Mouse (Mus musculus) lung, postnatal 0 days (tissue): ENCODE measurements around the gene Col17a1. TPM values are rescaled to one million over a fixed set of nuclear protein-coding genes. Genes with fewer than 3 reads are reported as not detected.

ENCODE experiments used
- ATAC-seq: fragments of 200-750 bp; cut with Nextera tagmentation; 2 replicates; pipeline ENCODE4 v1.8.0; 2017; ENCODE audit warnings: moderate library complexity
- DNase-seq: peaks from one replicate; pipeline ENCODE4 v3.0.0-alpha.2; 2016; ENCODE audit warnings: low spot score
- H3K27ac ChIP-seq: fragments of 300-500 bp; sonication (generic); 2 replicates; pipeline ENCODE4 v1.5.1; 2014; ENCODE audit warnings: antibody characterized with exemption, mild to moderate bottlenecking, low read length, mixed read lengths
- H3K27me3 ChIP-seq: fragments of 300-500 bp; sonication (generic); replicated peaks from 2 replicates; pipeline ENCODE4 v1.6.1; 2014; ENCODE audit warnings: low read length, mixed read lengths; ENCODE audit not compliant: insufficient read depth
- H3K36me3 ChIP-seq: fragments of 300-500 bp; sonication (generic); 2 replicates; pipeline ENCODE4 v1.6.1; 2014; ENCODE audit warnings: low read length, mixed read lengths; ENCODE audit not compliant: insufficient read depth
- H3K4me1 ChIP-seq: fragments of 300-500 bp; sonication (generic); 2 replicates; pipeline ENCODE4 v1.6.1; 2014; ENCODE audit warnings: antibody characterized with exemption, low read depth, low read length, mixed read lengths; ENCODE audit not compliant: insufficient read depth
- H3K4me2 ChIP-seq: fragments of 300-500 bp; sonication (generic); replicated peaks from 2 replicates; pipeline ENCODE4 v1.6.1; 2014; ENCODE audit warnings: low read depth, mild to moderate bottlenecking, low read length, moderate library complexity, mixed read lengths
- H3K4me3 ChIP-seq: fragments of 300-500 bp; sonication (generic); 2 replicates; pipeline ENCODE4 v1.5.1; 2014; ENCODE audit warnings: low read depth, low read length
- H3K9ac ChIP-seq: fragments of 300-500 bp; sonication (generic); replicated peaks from 2 replicates; pipeline ENCODE4 v1.6.1; 2014; ENCODE audit warnings: low read depth, mild to moderate bottlenecking
- H3K9me3 ChIP-seq: fragments of 300-500 bp; sonication (generic); 2 replicates; pipeline ENCODE4 v1.6.1; 2016; ENCODE audit warnings: low read length, mixed read lengths
- CTCF ChIP-seq: IDR thresholded peaks from 2 replicates; pipeline ENCODE4 v1.5.1; 2016; ENCODE audit warnings: antibody characterized with exemption, mild to moderate bottlenecking
- EP300 ChIP-seq: IDR thresholded peaks from 2 replicates; pipeline ENCODE4 v1.6.1; 2016; ENCODE audit warnings: antibody characterized with exemption, mild to moderate bottlenecking, control low read depth
- WGBS: fragments of 180-500 bp; shearing (Covaris S2); extraction: QIAGEN DNeasy Blood & Tissue Kit; methylation state at CpG from one replicate; pipeline ENCODE4 v1.1.7; 2014; 5-methylcytosine and 5-hydroxymethylcytosine counted together
- polyA plus RNA-seq: library from polyadenylated mRNA; unstranded; fragments of >200 nt; fragmentation: Nextera tagmentation; extraction: Ambion mirVana; gene quantifications from 2 replicates; pipeline ENCODE4 v1.2.1, GENCODE M21; 2015

The Col17a1 gene
- polyA plus RNA-seq, 1 experiment from 2014 or later, result 2.5 TPM

GRCm38 (mm10) chr19:47705080-47705771 is 13.3 kb upstream of the Col17a1 start:
- WGBS, result 62% methylated on average over 13 of the region's 13 CpGs
- Histone ChIP-seq H3K4me3 (no peak overlapping the region), H3K4me1 (no peaks in the 10 kb centered on the region), H3K27ac (no peak overlapping the region), H3K27me3 (no peaks in the 10 kb centered on the region), H3K9me3 (no peaks in the 10 kb centered on the region), H3K4me2 (no peak overlapping the region), H3K36me3 (no peaks in the 10 kb centered on the region), H3K9ac (no peak overlapping the region)
- ATAC-seq (no peak), DNase-seq (no peak)
- no peak for TF ChIP-seq EP300

DNA sequence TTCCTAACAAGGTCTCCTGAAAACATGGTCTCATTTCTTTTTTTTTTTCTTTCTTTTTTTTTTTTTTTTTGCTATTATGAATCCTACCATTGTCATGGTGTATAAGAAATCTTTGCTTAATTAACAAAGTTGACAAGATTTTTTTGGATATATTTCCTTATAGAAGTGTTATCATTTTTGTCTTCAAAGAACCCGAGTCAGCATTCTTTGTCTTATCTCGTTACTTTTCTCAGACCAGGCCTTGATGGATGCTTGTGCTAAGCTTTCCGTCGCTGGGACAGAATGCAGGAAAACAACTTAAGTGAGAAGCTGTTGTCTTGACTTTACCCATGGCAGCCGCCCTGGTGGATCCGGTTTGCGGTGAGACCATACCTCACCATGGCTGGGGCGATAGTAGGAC is 8.6 kb upstream of the Col17a1 start:
- no peak overlapping the region for H3K27ac ChIP-seq
- no peak overlapping the region for H3K4me2 ChIP-seq
- ATAC-seq (no peak), DNase-seq (no peak)
- no peaks in the 10 kb centered on the region for H3K36me3 ChIP-seq
- no peak overlapping the region for H3K9ac ChIP-seq
- no peak overlapping the region for H3K4me3 ChIP-seq
- 75% methylated on average over 8 of the region's 8 CpGs for WGBS
- H3K27me3 ChIP-seq, result no peaks in the 10 kb centered on the region
- no peak for TF ChIP-seq EP300
- no peak for TF ChIP-seq CTCF
- no peaks in the 10 kb centered on the region for H3K9me3 ChIP-seq
- no peaks in the 10 kb centered on the region for H3K4me1 ChIP-seq

DNA sequence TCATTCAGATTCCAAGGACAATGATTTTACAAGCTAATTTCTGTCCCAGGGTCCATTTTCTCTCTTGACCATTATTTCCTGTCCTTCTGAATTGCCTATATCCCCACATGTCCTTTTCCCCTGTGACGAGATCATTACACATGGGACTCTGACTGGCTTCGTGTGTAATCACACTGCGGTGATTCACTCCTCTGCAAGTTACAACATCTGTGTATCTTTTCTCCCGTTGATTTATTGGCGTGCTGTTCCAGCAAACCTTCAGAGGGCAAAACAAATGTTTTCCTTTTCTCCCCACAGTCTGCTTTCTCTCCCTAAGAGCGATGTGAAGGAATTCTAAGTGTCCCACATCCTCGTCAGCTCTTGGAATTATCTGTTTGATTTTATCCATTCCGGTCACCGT is 7.8 kb upstream of the Col17a1 start:
- WGBS, result 35% methylated on average over 9 of the region's 9 CpGs
- TF ChIP-seq CTCF (no peak), EP300 (0 out of 2 replicates have a peak, but pooled peaks have one; percentile 19)
- peak; percentile 30; the same call in 1 of the 2 replicates for ATAC-seq
- no peaks in the 10 kb centered on the region for H3K36me3 ChIP-seq
- no peak overlapping the region for H3K9ac ChIP-seq
- no peak overlapping the region for H3K4me2 ChIP-seq
- no peaks in the 10 kb centered on the region for H3K9me3 ChIP-seq
- H3K27ac ChIP-seq, result no peak overlapping the region
- peak; percentile 68 for DNase-seq
- H3K4me3 ChIP-seq, result no peak overlapping the region
- no peaks in the 10 kb centered on the region for H3K4me1 ChIP-seq
- H3K27me3 ChIP-seq, result no peaks in the 10 kb centered on the region

- H3K27ac ChIP-seq, result no peak overlapping the region
- 77% methylated on average over 9 of the region's 9 CpGs for WGBS
- H3K27me3 ChIP-seq, result no peaks in the 10 kb centered on the region
- H3K9me3 ChIP-seq, result no peaks in the 10 kb centered on the region
- H3K4me2 ChIP-seq, result no peak overlapping the region
- no peaks in the 10 kb centered on the region for H3K36me3 ChIP-seq
- ATAC-seq (no peak), DNase-seq (no peak)
- no peaks in the 10 kb centered on the region for H3K4me1 ChIP-seq
- no peak for TF ChIP-seq EP300
- H3K4me3 ChIP-seq, result no peak overlapping the region
- no peak overlapping the region for H3K9ac ChIP-seq
Observed at GRCm38 (mm10) chr19:47698266-47698665, 6.4 kb upstream of the Col17a1 start.

DNA sequence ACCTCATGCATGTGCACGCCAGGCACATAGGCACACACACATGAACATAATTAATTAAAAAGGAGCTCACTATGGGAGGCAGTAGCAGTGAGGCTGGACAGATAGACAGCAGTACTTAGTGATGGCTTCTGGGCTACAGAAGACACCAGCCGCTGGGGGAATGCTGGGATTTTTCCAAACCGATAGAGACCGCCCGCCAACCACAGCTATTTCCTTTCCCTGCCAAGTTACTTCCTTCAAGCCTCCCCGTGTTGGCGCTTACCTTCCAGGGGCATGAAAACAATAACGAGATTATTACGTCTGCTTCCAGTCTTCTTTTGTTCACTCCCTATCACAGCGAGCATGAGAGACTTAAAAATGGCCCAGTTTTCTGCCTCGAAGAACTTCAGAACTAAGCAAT is 5.2 kb upstream of the Col17a1 start:
- WGBS, result 84% methylated on average over 11 of the region's 11 CpGs
- Histone ChIP-seq H3K27ac (no peak overlapping the region), H3K9me3 (no peaks in the 10 kb centered on the region), H3K4me1 (no peaks in the 10 kb centered on the region), H3K27me3 (no peaks in the 10 kb centered on the region), H3K36me3 (no peaks in the 10 kb centered on the region), H3K4me3 (no peak overlapping the region), H3K4me2 (no peak overlapping the region), H3K9ac (no peak overlapping the region)
- TF ChIP-seq CTCF (no peak), EP300 (no peak)
- ATAC-seq (no peak), DNase-seq (no peak)

DNA sequence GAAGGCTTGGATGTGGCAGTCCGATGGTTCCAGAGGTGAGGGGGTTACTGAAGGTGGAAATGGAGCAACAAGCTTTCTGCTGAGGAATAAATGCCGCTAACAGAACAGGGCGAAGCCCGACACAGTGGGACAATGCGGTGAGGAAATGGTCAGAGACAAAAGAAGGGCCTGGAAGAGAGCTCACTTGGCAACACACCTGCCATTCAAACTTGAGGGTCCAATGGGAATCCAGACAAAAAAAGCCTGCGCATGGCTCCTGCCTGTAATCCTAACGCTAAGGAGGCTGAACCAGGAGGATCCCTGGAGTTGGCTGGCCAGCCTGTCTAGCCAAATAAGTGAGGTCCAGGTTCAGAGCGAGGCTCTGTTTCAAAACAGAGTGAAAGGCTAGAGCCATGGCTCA is 4.5 kb upstream of the Col17a1 start:
- Histone ChIP-seq H3K4me3 (no peak overlapping the region), H3K9me3 (no peaks in the 10 kb centered on the region), H3K36me3 (no peaks in the 10 kb centered on the region), H3K4me1 (no peaks in the 10 kb centered on the region), H3K27me3 (no peaks in the 10 kb centered on the region), H3K9ac (no peak overlapping the region), H3K27ac (no peak overlapping the region), H3K4me2 (no peak overlapping the region)
- ATAC-seq (no peak), DNase-seq (no peak)
- TF ChIP-seq CTCF, result no peak
- no peak for TF ChIP-seq EP300
- 91% methylated on average over 8 of the region's 8 CpGs for WGBS

- no peak for ATAC-seq
- H3K4me3 ChIP-seq, result no peak overlapping the region
- no peaks in the 10 kb centered on the region for H3K27me3 ChIP-seq
- H3K36me3 ChIP-seq, result no peaks in the 10 kb centered on the region
- H3K9ac ChIP-seq, result no peak overlapping the region
- TF ChIP-seq EP300, result no peak
- no peak for TF ChIP-seq CTCF
- WGBS, result 71% methylated on average over 6 of the region's 6 CpGs
- H3K4me1 ChIP-seq, result no peaks in the 10 kb centered on the region
- H3K9me3 ChIP-seq, result no peaks in the 10 kb centered on the region
- no peak overlapping the region for H3K4me2 ChIP-seq
- no peak for DNase-seq
- no peak overlapping the region for H3K27ac ChIP-seq
Observed at GRCm38 (mm10) chr19:47695725-47696124, 3.8 kb upstream of the Col17a1 start.
